Mouse (Mus musculus): ENCODE results near the gene E2f4. TPM values are rescaled to one million over a fixed set of nuclear protein-coding genes. Genes with fewer than 3 reads are reported as not detected.
A peak's percentile ranks its signal among the peaks of the same experiment; 100 is the strongest.

Gene E2f4
- total and polyA plus RNA-seq, 3 experiments, result 39.9 to 198 (median 51.0) TPM

- dilution Hi-C loops (cut with MboI; ENCODE audit: extremely low pct_ligation_motif_present, extremely low pct_unique_long_range_greater_than_20kb, low sequenced_read_pairs), result no loop called here
- H3K9ac ChIP-seq (ENCODE audit: insufficient read depth, low read depth), result no peak overlapping the region
- peaks cover 4% of the 10 kb centered on the region for H3K9me3 ChIP-seq (replicated peaks; ENCODE audit: low read length)
- DNase-seq (ENCODE audit: extremely low read depth), result peak; percentile 66
- no peaks in the 10 kb centered on the region for H3K79me2 ChIP-seq (replicated peaks; ENCODE audit: control insufficient read depth, extremely low read depth, insufficient read depth, poor library complexity, severe bottlenecking)
- H3K27me3 ChIP-seq (replicated peaks), result no peaks in the 10 kb centered on the region
- TF ChIP-seq EP300 (IDR thresholded peaks at IDR 0.05; ENCODE audit: low read length) (peak; percentile 27), MEF2A (IDR thresholded peaks at IDR 0.05; ENCODE audit: borderline replicate concordance, low read depth, low read length) (peak; percentile 48; the same call in 1 of the 2 replicates), SMC3 (IDR thresholded peaks at IDR 0.05; ENCODE audit: low read depth, low read length) (peak; percentile 53), ETS1 (conservative IDR thresholded peaks at IDR 0.05; ENCODE audit: low read depth, low read length) (0 out of 2 replicates have a peak, but pooled peaks have one; percentile 22), ELF1 (IDR thresholded peaks at IDR 0.05; ENCODE audit: low read depth, low read length) (0 out of 2 replicates have a peak, but pooled peaks have one; percentile 22), NELFE (IDR thresholded peaks at IDR 0.05; ENCODE audit: low read depth, low read length) (no peak; the same call in 1 of the 2 replicates), IRF4 (IDR thresholded peaks at IDR 0.05; ENCODE audit: low read depth, low read length) (no peak), CTCF (conservative IDR thresholded peaks at IDR 0.05 in 1 of 2, IDR thresholded peaks at IDR 0.05 in 1 of 2; ENCODE audit: low read depth in 2 of 2, low read length in 2 of 2) (peak; percentile 41 to 83; a peak in 3 of 4 replicates), MAX (IDR thresholded peaks at IDR 0.05; ENCODE audit: low read length) (peak; percentile 52; the same call in 1 of the 2 replicates), MXI1 (IDR thresholded peaks at IDR 0.05; ENCODE audit: low read depth, low read length) (peak; percentile 46; the same call in 1 of the 2 replicates), BHLHE40 (IDR thresholded peaks at IDR 0.05; ENCODE audit: low read depth, low read length) (peak; percentile 76), TCF12 (IDR thresholded peaks at IDR 0.05; ENCODE audit: low read depth, low read length) (peak; percentile 79), NRF1 (IDR thresholded peaks at IDR 0.05; ENCODE audit: low read depth, low read length) (peak; percentile 67), MYC (IDR thresholded peaks at IDR 0.05; ENCODE audit: low read depth, low read length) (peak; percentile 47; the same call in 1 of the 2 replicates), RAD21 (IDR thresholded peaks at IDR 0.05; ENCODE audit: low read depth, low read length) (peak; percentile 59), CHD2 (IDR thresholded peaks at IDR 0.05; ENCODE audit: low read length) (peak; percentile 57; the same call in 1 of the 2 replicates), UBTF (IDR thresholded peaks at IDR 0.05; ENCODE audit: low read depth, low read length) (no peak), POLR2A (IDR thresholded peaks at IDR 0.05; ENCODE audit: low read depth, low read length) (no peak), TBP (conservative IDR thresholded peaks at IDR 0.05; ENCODE audit: low read depth, low read length) (no peak), SIN3A (IDR thresholded peaks at IDR 0.05; ENCODE audit: low read length) (peak; percentile 57; the same call in 1 of the 2 replicates)
- H3K4me3 ChIP-seq (replicated peaks in 1 of 3; ENCODE audit: low read depth in 2 of 3, low read length in 2 of 3, poor library complexity in 1 of 3), result peak overlapping the region in 1 of 3 experiments; percentile 18
- H3K4me1 ChIP-seq (ENCODE audit: control insufficient read depth in 1 of 2, insufficient read depth in 2 of 2), result peaks cover 11 to 40% of the 10 kb centered on the region in 2 experiments
- H3K4me2 ChIP-seq (ENCODE audit: insufficient read depth, low read depth, poor library complexity, severe bottlenecking), result peak overlapping the region; percentile 48
- peak overlapping the region; percentile 17; the same call in 1 of the 2 replicates for H3K27ac ChIP-seq (ENCODE audit: insufficient read depth, low read depth)
- in situ Hi-C loops (cut with MboI; ENCODE audit: low pct_ligation_motif_present, low pct_unique_long_range_greater_than_20kb, low sequenced_read_pairs), result loop anchor here (5.0 kb wide), 1 partner anchor 32 kb away; no protein-coding TSS in a partner anchor
- peaks cover 15 to 46% of the 10 kb centered on the region in 2 experiments for H3K36me3 ChIP-seq (replicated peaks in 1 of 2; ENCODE audit: control insufficient read depth in 1 of 2, insufficient read depth in 1 of 2, low read length in 1 of 2)
Observed at GRCm38 (mm10) chr8:105259721-105260320, 37.6 kb upstream of the E2f4 start.

Measured in CH12.LX (cell line).